Mouse (Mus musculus) leukemia stem cell, adult 10-12 weeks (primary cell): ENCODE data around the gene Tut7. TPM values are rescaled to one million over a fixed set of nuclear protein-coding genes. Genes with fewer than 3 reads are reported as not detected.

ENCODE experiments used
- polyA plus RNA-seq: library from polyadenylated mRNA; stranded (reverse); fragments of >175 nt; gene quantifications from 2 replicates; pipeline ENCODE4 v1.2.3, GENCODE M21; 2012; ENCODE audit warnings: low replicate concordance

The Tut7 gene
- 37.5 and 56.9 TPM in 2 replicates for polyA plus RNA-seq

DNA sequence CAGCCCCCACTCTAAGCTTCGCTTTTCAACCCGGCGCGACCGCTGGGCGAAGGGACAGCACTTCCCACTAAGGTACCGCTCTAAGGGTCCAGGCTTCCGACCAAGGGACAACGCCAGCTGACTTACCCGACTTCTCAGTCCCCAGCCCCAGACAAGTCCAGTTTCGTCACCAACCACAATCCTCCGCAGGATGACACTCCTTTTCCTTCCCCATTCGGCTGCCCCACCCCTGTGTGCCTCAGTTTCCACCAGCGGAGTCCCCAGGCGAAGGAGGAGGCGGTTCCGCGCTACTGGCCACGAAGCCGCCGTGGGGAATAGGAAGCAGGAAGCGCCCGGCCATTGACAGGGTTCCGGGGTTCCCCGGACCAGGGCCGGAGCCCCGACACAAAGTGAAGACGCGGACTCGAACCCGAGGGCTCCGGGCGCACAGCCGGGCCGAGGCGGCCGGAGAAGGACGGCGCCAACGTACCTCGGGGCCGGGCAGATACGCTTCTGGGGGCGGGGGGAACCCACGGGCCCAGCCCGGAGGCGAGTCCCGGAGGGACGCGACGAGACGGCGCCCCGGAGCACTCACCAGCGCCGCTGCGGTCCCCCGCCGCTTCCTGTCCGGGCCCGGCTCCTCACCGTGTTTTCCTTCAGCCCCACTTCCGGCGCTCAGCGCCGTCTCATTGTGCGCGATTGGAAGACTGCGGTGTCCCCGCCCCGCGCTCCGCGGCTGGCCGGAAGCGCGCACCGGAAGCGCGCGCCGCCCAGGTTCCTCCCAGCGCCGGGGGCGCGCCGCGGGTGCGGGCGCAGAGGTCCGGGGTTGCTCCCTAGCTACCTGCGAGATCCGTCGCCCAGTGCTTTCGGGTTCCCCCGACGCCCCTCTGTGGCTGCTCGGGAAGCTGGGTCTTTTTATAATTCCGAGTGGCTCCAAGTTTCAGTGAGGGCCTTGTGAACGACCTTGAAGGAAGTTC, at the start of gene Tut7:
TSS of gene Tut7 (minus strand) at position 641 of the 956 bp plus-strand sequence.

GRCm38 (mm10) chr13:59782145-59782544, 40.8 kb downstream of the Tut7 start, which contains the start of gene Gm49354:
Gm49354 (minus strand) TSS chr13:59782245.

DNA sequence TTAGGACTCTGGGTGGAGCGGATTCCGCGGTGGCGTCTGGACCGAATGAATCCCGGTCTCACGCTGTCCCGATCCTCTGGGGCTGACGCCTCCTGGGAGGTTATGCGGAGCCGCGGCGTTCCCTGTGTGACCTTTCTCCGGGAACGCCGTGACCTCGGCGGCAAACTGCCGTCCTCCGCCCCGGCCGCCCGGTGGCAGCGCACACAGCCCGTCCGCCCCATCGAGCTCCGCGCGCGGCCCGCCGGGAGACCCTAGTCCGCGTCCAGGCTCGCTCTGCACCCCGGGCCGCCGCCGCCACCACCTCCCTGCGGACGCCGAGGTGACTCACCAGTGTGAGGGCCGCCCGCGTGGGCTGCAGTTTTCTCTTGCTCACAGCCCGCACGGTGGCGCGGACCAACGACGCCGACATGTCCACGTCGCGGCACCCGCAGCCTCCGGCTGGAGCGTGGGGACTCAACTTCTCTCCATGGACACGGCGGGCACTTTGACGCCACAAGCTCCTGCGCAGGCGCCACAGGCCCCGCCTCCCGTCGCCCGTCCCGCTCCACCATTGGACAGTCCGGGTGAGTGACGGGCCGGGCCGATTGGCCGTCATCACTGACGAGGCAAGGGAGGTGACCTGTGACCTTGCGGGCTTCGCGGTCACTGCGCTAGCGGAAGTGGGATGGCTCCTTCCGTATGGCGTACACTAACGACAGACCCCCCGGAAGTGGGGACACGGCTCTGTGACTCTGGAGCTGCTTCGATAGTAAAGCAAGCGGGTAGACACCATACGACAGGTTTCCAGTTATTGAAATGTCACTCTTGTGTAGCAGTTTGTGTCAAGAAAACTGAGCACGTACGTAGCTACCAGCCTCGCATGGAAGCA, 53.4 kb downstream of the Tut7 start, which contains the start of gene Isca1:
TSS of gene Isca1 (minus strand) at position 515 of the 868 bp plus-strand sequence.

GRCm38 (mm10) chr13:59746711-59747110, 76.2 kb downstream of the Tut7 start, which contains the start of gene 1700014D04Rik:
1700014D04Rik (minus strand) TSS chr13:59746752.

DNA sequence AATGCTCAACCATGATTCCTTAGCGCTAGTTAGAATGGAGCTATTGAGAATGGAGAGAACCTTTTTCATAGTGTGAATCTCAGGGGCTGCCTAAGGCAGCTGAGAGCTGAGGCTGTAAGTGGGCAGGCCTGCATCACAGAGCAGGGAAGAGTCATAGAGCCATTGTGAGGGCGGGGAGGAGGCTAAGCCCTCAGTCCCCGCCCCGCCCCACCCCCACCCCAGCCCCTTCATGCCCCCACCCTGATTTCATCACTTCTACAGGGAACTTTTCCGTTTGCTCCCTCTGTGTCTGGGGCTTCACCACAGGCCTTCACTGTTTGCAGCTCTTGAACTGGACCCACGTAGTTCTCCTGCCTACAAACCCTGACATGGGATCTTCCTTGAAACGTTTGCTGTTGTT, 91.3 kb downstream of the Tut7 start, which contains the start of gene Spata31d1d:
TSS of gene Spata31d1d (minus strand) at position 101 of the 400 bp plus-strand sequence.

Other genes starting within 250 kb of the Tut7 start
- 3.4 and 4.0 TPM in 2 replicates for gene Agtpbp1, start 237.9 kb downstream of the Tut7 start, polyA plus RNA-seq
- 3.2 and 9.2 TPM in 2 replicates for gene Naa35, start 237.9 kb downstream of the Tut7 start, polyA plus RNA-seq
- gene Golm1, start 147.3 kb downstream of the Tut7 start, polyA plus RNA-seq: 7.7 and 10.0 TPM in 2 replicates
- gene 4921517D22Rik, start 129.0 kb downstream of the Tut7 start, polyA plus RNA-seq: not detected in 2 replicates
- not detected in 2 replicates for gene Spata31d1a, start 112.8 kb downstream of the Tut7 start, polyA plus RNA-seq
- gene Spata31d1b, start 110.9 kb downstream of the Tut7 start, polyA plus RNA-seq: not detected in 2 replicates
- 0.10 and 0.11 TPM in 2 replicates for gene Spata31d1d, start 91.4 kb downstream of the Tut7 start, polyA plus RNA-seq
- 0.05 TPM in 1 of 2 replicates, not detected in the other for gene 1700014D04Rik, start 76.4 kb downstream of the Tut7 start, polyA plus RNA-seq
- gene Isca1, start 53.3 kb downstream of the Tut7 start, polyA plus RNA-seq: 122 and 135 TPM in 2 replicates
- 11.8 TPM in 1 of 2 replicates, not detected in the other for gene Gm49354, start 40.9 kb downstream of the Tut7 start, polyA plus RNA-seq